Mouse (Mus musculus) C2C12 (cell line): ENCODE measurements around the gene Ass1. TPM values are rescaled to one million over a fixed set of nuclear protein-coding genes. Genes with fewer than 3 reads are reported as not detected.
A peak's percentile ranks its signal among the peaks of the same experiment; 100 is the strongest.

Experiments used
- H3K27me3 ChIP-seq: one replicate; pipeline ENCODE4 v1.6.1; 2011; ENCODE audit not compliant: control insufficient read depth, insufficient read depth, insufficient read length
- H3K36me3 ChIP-seq: one replicate; pipeline ENCODE4 v1.6.1; 2011; ENCODE audit not compliant: control insufficient read depth, insufficient read depth
- H3K4me3 ChIP-seq: one replicate; pipeline ENCODE4 v1.5.1; 2011; ENCODE audit warnings: mild to moderate bottlenecking, control low read depth; ENCODE audit not compliant: poor library complexity, insufficient read depth, severe bottlenecking
- H3K79me2 ChIP-seq: one replicate; pipeline ENCODE4 v1.6.1; 2011; ENCODE audit not compliant: control insufficient read depth, insufficient read depth
- H3K79me3 ChIP-seq: one replicate; pipeline ENCODE4 v1.6.1; 2011; ENCODE audit warnings: low read depth, control low read depth
- H3ac ChIP-seq: one replicate; pipeline ENCODE3; 2011; ENCODE audit warnings: low read depth; ENCODE audit not compliant: control insufficient read depth, insufficient read length
- CEBPB ChIP-seq: IDR thresholded peaks from one replicate; pipeline ENCODE4 v1.6.1; 2011; ENCODE audit warnings: low read depth, mild to moderate bottlenecking, control low read depth, moderate library complexity
- CTCF ChIP-seq: IDR thresholded peaks from one replicate; pipeline ENCODE4 v1.5.1; 2011; ENCODE audit not compliant: control insufficient read depth, insufficient read depth, insufficient read length
- FOSL1 ChIP-seq: IDR thresholded peaks from one replicate; pipeline ENCODE4 v1.8.0; 2011; ENCODE audit warnings: mild to moderate bottlenecking, low read length; ENCODE audit not compliant: poor library complexity, insufficient read depth, severe bottlenecking
- MAX ChIP-seq: IDR thresholded peaks from one replicate; pipeline ENCODE4 v1.6.1; 2011; ENCODE audit warnings: mild to moderate bottlenecking, control low read depth
- MYOD1 ChIP-seq: IDR thresholded peaks from one replicate; pipeline ENCODE4 v1.6.1; 2011; ENCODE audit warnings: low read depth; ENCODE audit not compliant: control insufficient read depth, insufficient read length
- MYOG ChIP-seq: IDR thresholded peaks from one replicate; pipeline ENCODE4 v1.6.1; 2011; ENCODE audit not compliant: control insufficient read depth, insufficient read length; ENCODE audit errors: extremely low read depth
- USF1 ChIP-seq: IDR thresholded peaks from one replicate; pipeline ENCODE4 v1.6.1; 2011; ENCODE audit warnings: low read depth, mild to moderate bottlenecking, control low read depth, moderate library complexity
- long read RNA-seq, 2 experiments: library from polyadenylated mRNA; unstranded; transcript quantifications; one replicate each; pipeline ENCODE4 v2.0.0; 2019 to 2020
- polyA plus RNA-seq: library from polyadenylated mRNA; unstranded; fragments of >200 nt; fragmentation: generic; extraction: Trizol; gene quantifications from one replicate; pipeline ENCODE4 v1.2.1, GENCODE M21; 2012; ENCODE audit warnings: missing spikeins

Ass1 gene
- polyA plus RNA-seq: 248 TPM
- long read RNA-seq, experiment 1, transcript Ass1-201 (16 exons, 1,696 nt): major isoform, 193 of 226 reads
- long read RNA-seq, experiment 1, partial matches to known transcripts: 21 of 226 reads
- long read RNA-seq, experiment 1, other reads (novel, unspliced or antisense): 11 of 226 reads
- long read RNA-seq, experiment 2, transcript Ass1-201 (16 exons, 1,696 nt): major isoform, 718 of 743 reads
- long read RNA-seq, experiment 2, partial matches to known transcripts: 14 of 743 reads
- long read RNA-seq, experiment 2, other reads (novel, unspliced or antisense): 11 of 743 reads

DNA sequence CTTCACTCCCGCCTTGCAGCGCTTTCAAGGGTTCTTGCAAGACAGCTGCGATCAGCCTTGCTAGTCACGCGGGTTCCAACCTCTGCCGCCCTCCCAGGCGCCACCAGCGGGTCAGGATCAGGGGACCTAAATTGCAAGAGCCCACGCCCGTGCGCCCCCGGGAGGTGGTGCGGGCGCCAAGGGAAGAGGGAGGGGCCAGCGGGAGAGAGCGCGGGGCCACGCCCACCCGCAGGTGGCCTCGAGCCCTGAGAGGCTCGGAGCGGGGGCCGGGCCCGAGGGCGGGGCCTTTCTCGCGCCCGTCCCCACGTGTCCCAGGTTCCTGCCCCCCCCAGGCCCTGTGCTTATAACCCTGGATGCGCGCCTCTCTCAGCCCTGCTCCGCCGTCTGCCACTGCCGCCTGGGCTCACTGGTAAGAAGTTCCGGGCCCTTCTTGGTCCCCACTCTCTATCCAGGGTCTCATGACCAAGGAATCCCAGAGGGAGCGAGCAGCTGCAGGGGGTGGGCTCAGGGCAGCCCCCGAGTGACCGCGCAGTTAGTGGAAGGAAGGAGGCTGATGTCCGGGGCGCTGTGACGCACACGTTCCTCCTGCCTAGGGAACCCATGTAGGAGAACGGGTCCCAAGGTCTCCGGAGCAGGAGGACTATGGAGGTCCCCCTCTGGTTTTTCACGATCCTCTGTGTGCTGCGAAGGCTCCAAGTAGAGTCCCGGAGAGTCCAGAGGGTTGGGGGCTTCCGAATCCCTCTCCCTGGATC lies at the start of gene Ass1:
Gene Ass1, plus strand, starts transcription at position 277 of the 752 bp plus-strand sequence.
- peak within 1 kb of the TSS; percentile 56 for H3ac ChIP-seq
- no peaks in the 10 kb centered on the region for H3K36me3 ChIP-seq
- no peak for TF ChIP-seq MYOG
- TF ChIP-seq MAX: peak; percentile 19
- peak; percentile 44 for TF ChIP-seq MYOD1
- TF ChIP-seq CEBPB: no peak
- peak; percentile 39 for TF ChIP-seq CTCF
- no peak for TF ChIP-seq FOSL1
- TF ChIP-seq USF1: peak; percentile 20
- no peaks in the 10 kb centered on the region for H3K79me3 ChIP-seq
- no peaks in the 10 kb centered on the region for H3K27me3 ChIP-seq
- peaks cover 21% of the 10 kb centered on the region for H3K79me2 ChIP-seq
- H3K4me3 ChIP-seq: peak within 1 kb of the TSS; percentile 56

DNA sequence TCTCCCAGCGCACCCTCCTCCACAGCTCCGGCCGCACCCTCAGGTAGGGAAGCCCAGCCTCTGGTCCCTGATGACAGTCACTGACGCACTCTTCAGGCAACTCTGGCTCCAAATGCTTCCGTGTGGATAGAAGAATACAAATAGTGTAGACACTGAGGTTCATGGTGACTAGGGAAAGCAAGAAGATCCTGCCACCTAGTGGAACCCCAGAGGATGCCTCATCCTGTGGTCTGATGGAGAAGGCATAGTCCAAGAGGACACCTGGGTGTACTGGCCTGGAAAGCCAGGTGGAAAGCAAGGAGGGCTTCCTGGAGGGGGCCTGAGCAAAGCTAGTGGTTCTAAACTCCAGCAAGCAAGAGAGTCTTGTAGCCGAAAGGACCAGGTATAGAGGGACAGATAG lies 49.1 kb upstream of the Ass1 start:
- peaks cover 47% of the 10 kb centered on the region for H3K27me3 ChIP-seq
- H3K36me3 ChIP-seq: no peaks in the 10 kb centered on the region
- H3K4me3 ChIP-seq: no peak overlapping the region
- H3K79me2 ChIP-seq: no peaks in the 10 kb centered on the region
- TF ChIP-seq USF1: no peak
- no peak for TF ChIP-seq FOSL1
- no peak for TF ChIP-seq CEBPB
- no peak for TF ChIP-seq CTCF
- no peak for TF ChIP-seq MYOG
- TF ChIP-seq MAX: no peak
- H3K79me3 ChIP-seq: no peaks in the 10 kb centered on the region
- no peak overlapping the region for H3ac ChIP-seq

DNA sequence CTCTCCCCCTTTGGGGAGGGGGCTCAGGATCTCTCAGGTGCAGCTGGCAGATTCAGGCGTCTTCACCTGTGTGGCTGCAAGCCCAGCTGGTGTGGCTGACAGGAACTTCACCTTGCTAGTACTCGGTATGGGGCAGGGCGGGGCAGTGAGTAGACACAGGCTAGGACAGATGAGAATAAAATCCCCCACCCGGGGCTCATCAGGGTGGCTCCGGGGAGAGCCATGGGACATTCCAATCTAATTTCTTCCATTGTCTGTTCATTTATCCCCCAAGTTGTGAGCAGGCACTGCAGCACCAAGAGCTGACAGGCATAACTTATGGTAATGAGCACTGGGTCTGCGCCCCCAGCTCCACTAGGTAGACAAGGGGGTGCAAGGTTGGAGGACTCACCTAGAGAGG lies 47.4 kb upstream of the Ass1 start:
- H3K79me3 ChIP-seq: no peaks in the 10 kb centered on the region
- TF ChIP-seq USF1 (no peak), FOSL1 (no peak), CTCF (no peak), MYOG (no peak), MYOD1 (no peak), CEBPB (no peak), MAX (no peak)
- no peak overlapping the region for H3K4me3 ChIP-seq
- H3ac ChIP-seq: no peak overlapping the region
- H3K36me3 ChIP-seq: no peaks in the 10 kb centered on the region
- no peaks in the 10 kb centered on the region for H3K79me2 ChIP-seq
- peaks cover 58% of the 10 kb centered on the region for H3K27me3 ChIP-seq

DNA sequence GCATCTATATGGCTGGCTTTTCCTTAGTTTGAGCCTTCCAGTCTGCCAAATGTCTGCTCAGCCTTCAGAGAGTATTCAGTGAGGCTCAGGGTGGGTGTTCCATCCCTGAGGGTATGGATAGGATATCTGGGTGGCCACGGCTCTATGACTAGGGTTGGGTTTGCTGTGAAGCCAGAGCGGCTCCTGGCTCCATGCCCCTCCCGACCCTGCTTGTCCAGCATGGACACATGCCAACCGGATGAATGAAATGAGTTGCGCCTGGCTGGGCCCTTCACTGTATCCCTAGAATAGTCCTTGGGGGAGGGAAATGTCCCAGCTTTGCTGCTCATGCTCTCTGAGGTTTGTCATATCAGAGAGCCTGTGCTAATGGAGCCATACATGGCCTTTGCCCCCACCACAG lies 38.5 kb upstream of the Ass1 start:
- H3ac ChIP-seq: no peak overlapping the region
- no peak for TF ChIP-seq MYOG
- no peak for TF ChIP-seq MAX
- TF ChIP-seq CEBPB: no peak
- no peak for TF ChIP-seq FOSL1
- no peak for TF ChIP-seq MYOD1
- no peak for TF ChIP-seq CTCF
- TF ChIP-seq USF1: no peak
- H3K79me3 ChIP-seq: no peaks in the 10 kb centered on the region
- H3K4me3 ChIP-seq: no peak overlapping the region
- no peaks in the 10 kb centered on the region for H3K36me3 ChIP-seq
- no peaks in the 10 kb centered on the region for H3K79me2 ChIP-seq
- H3K27me3 ChIP-seq: peaks cover 75% of the 10 kb centered on the region

DNA sequence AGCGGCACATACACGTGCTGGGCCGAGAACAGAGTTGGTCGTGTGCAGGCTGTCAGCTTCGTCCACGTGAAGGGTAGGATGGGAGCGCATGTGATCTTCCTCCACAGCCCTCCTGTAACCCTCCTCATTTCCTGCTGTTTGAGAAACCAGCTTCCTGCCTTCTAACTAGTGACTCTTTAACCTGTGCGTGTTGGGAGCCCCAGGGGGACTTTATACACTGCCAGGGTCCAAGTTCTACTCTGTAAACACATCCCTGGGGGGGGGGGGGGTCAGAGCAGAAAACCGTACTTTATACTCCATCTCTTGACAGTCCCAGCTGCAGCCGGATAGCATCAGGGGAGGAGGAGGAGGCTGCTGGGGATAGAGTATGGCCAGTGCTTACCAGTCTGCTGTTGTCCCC lies 35.3 kb upstream of the Ass1 start:
- Histone ChIP-seq H3K4me3 (no peak overlapping the region), H3K36me3 (no peaks in the 10 kb centered on the region), H3K27me3 (peaks cover 43% of the 10 kb centered on the region), H3ac (no peak overlapping the region), H3K79me3 (no peaks in the 10 kb centered on the region), H3K79me2 (no peaks in the 10 kb centered on the region)
- TF ChIP-seq MYOG: no peak

DNA sequence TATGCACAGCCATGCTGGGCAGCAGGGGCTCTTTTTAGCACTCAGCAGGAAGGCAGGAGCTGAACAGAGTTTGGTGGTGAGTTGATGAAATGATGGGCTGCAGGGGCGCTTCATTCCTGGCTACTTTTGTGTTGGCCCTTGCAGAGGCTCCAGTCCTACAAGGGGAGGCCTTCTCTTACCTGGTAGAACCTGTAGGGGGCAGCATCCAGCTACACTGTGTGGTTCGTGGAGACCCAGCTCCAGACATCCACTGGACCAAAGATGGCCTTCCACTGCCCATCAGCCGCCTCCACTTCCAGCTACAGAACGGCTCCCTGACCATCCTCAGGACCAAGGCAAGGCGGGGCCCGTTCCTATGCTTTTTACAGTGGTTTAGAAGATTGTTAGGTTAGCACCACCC lies 34.4 kb upstream of the Ass1 start:
- peak overlapping the region; percentile 13 for H3ac ChIP-seq
- no peaks in the 10 kb centered on the region for H3K79me3 ChIP-seq
- H3K36me3 ChIP-seq: no peaks in the 10 kb centered on the region
- H3K79me2 ChIP-seq: no peaks in the 10 kb centered on the region
- H3K27me3 ChIP-seq: peaks cover 34% of the 10 kb centered on the region
- no peak overlapping the region for H3K4me3 ChIP-seq
- TF ChIP-seq CTCF (peak; percentile 72), MYOD1 (no peak)
